Mouse (Mus musculus) CH12.LX (cell line): ENCODE measurements at regions not wholly inside any gene's neighbourhood (a gene's known extent, or its start where the extent isn't known, plus 50 kb on each side); places are given as distances from the start of the nearest gene placed in this dataset.

Experiments used
- CHD2 ChIP-seq: IDR thresholded peaks from 2 replicates; pipeline ENCODE4 v1.6.1; 2011; ENCODE audit warnings: low read length, improper control_type of control experiment
- CTCF ChIP-seq, 2 experiments: IDR thresholded peaks in 1 of 2; conservative IDR thresholded peaks in 1 of 2; 2 replicates each; pipeline ENCODE4 v1.5.1; 2011 to 2012; ENCODE audit warnings: low read depth in 2 of 2, low read length in 2 of 2, improper control_type of control experiment in 1 of 2, inconsistent platforms in 1 of 2, mild to moderate bottlenecking in 1 of 2, moderate library complexity in 1 of 2
- EP300 ChIP-seq: IDR thresholded peaks from 2 replicates; pipeline ENCODE4 v1.6.1; 2011; ENCODE audit warnings: low read length, improper control_type of control experiment
- ETS1 ChIP-seq: conservative IDR thresholded peaks from 2 replicates; pipeline ENCODE4 v1.6.1; 2012; ENCODE audit warnings: low read depth, mild to moderate bottlenecking, inconsistent platforms, low read length, improper control_type of control experiment, moderate library complexity
- GABPA ChIP-seq: IDR thresholded peaks from 2 replicates; pipeline ENCODE4 v1.6.1; 2012; ENCODE audit warnings: low read depth, low read length, improper control_type of control experiment, inconsistent platforms; ENCODE audit not compliant: insufficient replicate concordance
- JUN ChIP-seq: IDR thresholded peaks from 2 replicates; pipeline ENCODE4 v1.6.1; 2011; ENCODE audit warnings: low read depth, mild to moderate bottlenecking, low read length, improper control_type of control experiment, moderate library complexity; ENCODE audit not compliant: insufficient read depth
- JUND ChIP-seq: conservative IDR thresholded peaks from 2 replicates; pipeline ENCODE4 v1.6.1; 2011; ENCODE audit warnings: low read depth, low read length, improper control_type of control experiment
- MYC ChIP-seq: IDR thresholded peaks from 2 replicates; pipeline ENCODE4 v1.6.1; 2011; ENCODE audit warnings: low read depth, mild to moderate bottlenecking, improper control_type of control experiment, low read length
- NRF1 ChIP-seq: IDR thresholded peaks from 2 replicates; pipeline ENCODE4 v1.6.1; 2014; ENCODE audit warnings: low read depth, mild to moderate bottlenecking, inconsistent platforms, low read length, improper control_type of control experiment, moderate library complexity
- POLR2A ChIP-seq: IDR thresholded peaks from 2 replicates; pipeline ENCODE4 v1.6.1; 2011; ENCODE audit warnings: low read depth, mild to moderate bottlenecking, improper control_type of control experiment, low read length
- POLR2AphosphoS2 ChIP-seq: IDR thresholded peaks from 2 replicates; pipeline ENCODE4 v1.6.1; 2011; ENCODE audit warnings: low read depth, low read length, improper control_type of control experiment
- SIN3A ChIP-seq: IDR thresholded peaks from 2 replicates; pipeline ENCODE4 v1.6.1; 2012; ENCODE audit warnings: low read length, improper control_type of control experiment, inconsistent platforms
- TBP ChIP-seq: conservative IDR thresholded peaks from 2 replicates; pipeline ENCODE4 v1.6.1; 2011; ENCODE audit warnings: low read depth, low read length, improper control_type of control experiment
- TCF12 ChIP-seq: IDR thresholded peaks from 2 replicates; pipeline ENCODE4 v1.6.1; 2014; ENCODE audit warnings: low read depth, mild to moderate bottlenecking, inconsistent platforms, low read length, improper control_type of control experiment

DNA sequence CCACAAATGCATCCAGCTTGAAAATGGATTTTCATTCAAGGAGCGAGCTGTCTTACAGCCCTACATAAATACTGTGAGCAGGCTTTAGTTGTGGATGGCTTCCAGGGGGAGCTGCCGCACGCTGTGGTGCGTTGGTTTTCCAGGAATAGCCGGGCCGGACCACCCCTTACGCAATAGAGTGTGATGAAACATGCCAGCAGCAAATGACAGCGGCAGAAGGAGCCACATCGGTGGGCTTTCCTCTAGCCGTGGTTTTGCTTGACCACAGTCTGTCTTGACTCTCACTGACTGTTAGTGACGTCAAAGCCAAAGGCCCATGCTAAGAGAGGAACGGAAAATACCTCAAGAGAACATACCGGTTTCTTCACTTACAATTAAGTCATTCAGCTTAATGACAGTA lies 243.6 kb downstream of the Map2k6 start:
- TF ChIP-seq TCF12 (no peak), NRF1 (no peak), EP300 (no peak), CHD2 (no peak), POLR2A (no peak), TBP (no peak), POLR2AphosphoS2 (no peak), SIN3A (no peak), CTCF (conservative IDR thresholded peaks at IDR 0.05 in 1 of 2, IDR thresholded peaks at IDR 0.05 in 1 of 2; ENCODE audit: low read depth in 2 of 2, low read length in 2 of 2) (no peak), JUN (no peak), JUND (no peak), MYC (no peak), ETS1 (0 out of 2 replicates have a peak, but pooled peaks have one; percentile 19), GABPA (no peak)
